Mouse (Mus musculus) mesoderm, embryonic 11.5 days (tissue): ENCODE measurements at regions not wholly inside any gene's neighbourhood (a gene's known extent, or its start where the extent isn't known, plus 50 kb on each side); places are given as distances from the start of the nearest gene placed in this dataset.
A peak's percentile ranks its signal among the peaks of the same experiment; 100 is the strongest.

Experiments
- DNase-seq: peaks from one replicate; pipeline ENCODE4 v3.0.0-alpha.2; 2012; ENCODE audit warnings: low read depth, low spot score

DNA sequence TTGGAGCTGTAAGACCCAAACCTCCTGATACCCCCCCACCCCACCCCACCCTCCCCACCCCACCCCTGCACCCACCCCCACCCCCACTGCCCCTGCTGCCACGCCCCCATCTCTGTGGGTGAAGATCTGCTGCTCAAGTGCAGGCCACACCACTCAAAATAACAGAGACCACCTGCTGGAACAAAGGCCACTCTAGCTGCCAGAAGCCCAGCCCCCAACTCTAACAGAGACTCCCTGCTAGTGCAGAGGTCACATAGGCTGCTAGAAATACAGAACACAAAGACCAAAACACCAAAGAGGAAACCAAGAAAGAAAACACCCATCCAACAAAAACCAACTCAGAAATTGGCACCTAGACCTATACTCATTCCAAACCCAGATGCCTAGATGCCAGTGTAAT is 58.9 kb downstream of the Olfr267 start:
- DNase-seq = no peak

DNA sequence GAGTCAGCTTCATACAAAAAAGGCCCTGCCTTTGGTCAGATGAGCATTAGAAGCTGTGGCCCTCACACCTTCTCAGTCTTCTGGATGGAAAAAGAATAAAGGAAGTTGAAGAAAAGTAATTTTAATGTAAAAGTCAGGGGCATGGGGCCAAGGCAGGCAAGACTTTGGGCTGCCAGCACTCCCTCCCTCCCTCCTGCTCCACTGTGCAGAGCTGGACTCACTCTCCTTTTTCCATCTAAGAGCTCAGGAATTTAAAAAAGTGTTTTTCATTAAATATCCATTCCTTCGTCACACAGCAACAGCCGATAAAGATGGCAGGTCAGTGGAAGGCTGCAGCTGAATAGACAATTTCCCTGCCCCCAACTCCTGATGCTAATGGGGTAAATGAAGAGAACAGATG is 61.1 kb downstream of the Olfr267 start:
- no peak for DNase-seq

DNA sequence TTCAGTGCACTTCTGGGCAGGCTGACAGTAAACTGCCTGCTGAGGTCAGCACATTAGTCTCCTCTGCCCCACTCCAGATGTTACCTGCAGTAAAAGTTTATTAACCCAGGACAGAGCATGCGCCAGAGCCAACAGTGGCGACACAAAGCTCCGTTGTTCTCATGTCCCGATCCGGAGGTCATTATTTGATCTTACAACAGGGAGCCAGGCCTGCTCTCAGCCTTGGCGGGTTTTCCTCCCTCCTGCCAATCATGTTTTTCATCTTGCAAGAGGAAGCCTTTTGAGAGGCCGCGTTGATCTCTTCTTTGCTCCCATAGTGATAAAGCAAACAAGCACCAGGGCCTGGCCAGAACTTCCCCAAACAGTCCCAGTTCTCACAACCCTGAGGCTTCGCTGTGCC is 64.7 kb downstream of the Olfr267 start:
- DNase-seq = peak; percentile 78

DNA sequence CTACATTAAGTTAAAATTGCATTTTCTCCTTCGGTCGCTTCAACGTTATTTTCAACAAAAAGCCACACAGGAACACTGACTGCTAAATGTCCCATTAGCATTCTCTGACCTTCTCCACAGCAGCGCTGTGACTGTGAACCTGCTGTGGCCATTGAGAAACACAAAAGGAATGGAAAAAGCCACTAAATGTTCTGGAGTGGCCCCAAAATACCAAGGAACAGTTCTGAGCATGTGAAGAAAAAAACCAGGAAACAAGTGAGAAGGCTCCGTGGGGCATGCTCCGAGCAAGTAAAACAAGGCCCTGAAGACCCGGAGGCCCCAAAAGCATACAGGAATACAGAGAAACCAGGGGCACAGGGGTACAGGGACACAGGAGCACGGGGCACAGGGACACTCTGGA is 66.8 kb downstream of the Olfr267 start:
- no peak for DNase-seq

DNA sequence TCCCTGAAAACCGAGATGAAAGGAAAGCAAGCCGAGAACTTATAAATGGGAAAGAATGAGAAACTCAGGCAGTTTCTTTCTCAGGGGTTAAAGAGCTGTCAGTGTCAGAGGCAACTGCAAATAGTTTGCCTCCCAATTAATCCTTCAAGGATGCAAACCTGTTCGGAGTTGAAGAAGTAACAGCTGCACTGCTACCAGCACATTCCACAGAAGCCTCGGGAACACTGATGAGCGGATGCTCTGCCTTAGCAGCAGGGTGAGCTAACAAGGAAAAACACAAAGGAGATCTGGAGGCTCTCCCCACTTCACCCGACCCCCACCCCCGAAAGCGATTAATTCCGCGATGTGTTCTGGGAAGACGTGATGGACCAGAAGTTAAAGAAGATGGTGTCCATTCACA is 71.1 kb downstream of the Olfr267 start:
- DNase-seq = peak; percentile 33

DNA sequence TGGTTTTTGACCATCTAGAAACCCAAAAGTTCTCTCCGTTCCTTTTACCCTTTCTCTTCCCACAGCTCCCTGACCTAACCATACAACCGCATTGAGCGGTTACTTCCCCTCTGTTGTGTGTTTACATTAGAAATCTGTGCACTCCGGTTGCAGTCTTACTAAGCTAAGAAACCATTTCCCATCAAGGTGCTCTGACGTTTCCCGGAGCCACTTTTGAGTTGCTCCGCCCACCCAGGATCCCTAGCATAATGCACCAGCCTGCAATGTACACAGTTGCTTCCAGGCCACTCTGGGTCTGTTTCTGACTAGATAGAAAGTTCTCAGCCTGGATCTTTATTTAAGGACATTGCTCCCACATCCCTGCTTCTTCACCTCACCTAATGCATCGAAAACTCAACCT is 71.7 kb downstream of the Olfr267 start:
- no peak for DNase-seq

DNA sequence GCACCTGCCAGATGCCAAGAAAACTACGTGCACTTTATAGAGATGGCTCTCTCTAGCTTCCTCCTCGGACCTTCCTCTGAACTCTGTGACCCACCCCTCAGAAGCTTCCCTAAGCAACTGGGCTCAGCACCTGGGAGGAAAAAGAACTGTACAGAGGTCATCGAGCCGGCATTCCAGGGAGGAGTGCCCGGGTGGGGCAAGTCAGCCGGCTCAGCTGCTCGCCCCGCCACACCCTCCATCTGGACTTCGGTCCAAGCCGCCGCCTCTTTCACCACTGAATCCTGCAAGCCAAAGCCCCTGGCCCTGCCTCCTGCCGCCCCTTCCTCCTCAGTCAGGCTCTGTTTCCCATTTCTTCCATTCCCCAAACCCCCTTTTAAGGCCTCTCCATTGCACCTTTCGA is 73.3 kb downstream of the Olfr267 start:
- DNase-seq = no peak

DNA sequence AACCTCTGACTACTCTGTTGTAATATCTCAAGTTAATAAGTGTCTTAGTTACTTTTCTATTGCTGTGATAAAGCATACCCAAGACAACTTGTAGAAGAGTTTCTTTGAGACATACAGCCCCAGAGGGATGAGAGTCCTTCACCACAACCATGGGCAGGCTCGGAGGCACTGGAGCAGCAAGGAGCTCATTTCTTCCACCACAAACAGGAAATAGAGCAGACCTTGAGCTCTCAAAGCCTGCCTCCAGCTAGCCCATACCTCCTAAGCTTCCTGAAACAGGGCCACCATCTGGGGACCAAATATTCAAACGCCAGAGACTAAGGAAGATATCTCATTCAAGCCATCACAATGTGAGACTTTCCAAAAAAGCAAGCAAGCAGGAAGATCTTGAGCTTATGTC is 74.6 kb downstream of the Olfr267 start:
- DNase-seq = no peak

DNA sequence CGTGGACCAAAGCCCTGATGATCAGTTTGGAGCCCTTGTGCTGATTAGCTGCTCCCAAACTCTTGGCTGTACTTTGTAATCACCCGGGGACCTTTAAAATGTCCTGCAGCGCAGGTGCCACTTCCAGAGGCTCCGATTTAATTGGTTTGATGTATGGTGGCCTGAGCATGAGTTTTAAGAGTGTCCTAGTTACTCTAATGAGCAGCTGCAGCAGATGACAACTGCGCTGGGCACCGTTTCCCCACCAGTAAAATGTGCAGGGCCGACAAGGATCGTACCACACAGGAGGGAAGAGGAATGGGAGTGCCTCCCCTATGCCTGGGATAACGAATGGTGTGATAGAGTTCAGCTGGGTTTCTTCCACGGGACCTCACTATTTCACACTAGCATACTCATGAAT is 75.3 kb downstream of the Olfr267 start:
- DNase-seq = no peak

DNA sequence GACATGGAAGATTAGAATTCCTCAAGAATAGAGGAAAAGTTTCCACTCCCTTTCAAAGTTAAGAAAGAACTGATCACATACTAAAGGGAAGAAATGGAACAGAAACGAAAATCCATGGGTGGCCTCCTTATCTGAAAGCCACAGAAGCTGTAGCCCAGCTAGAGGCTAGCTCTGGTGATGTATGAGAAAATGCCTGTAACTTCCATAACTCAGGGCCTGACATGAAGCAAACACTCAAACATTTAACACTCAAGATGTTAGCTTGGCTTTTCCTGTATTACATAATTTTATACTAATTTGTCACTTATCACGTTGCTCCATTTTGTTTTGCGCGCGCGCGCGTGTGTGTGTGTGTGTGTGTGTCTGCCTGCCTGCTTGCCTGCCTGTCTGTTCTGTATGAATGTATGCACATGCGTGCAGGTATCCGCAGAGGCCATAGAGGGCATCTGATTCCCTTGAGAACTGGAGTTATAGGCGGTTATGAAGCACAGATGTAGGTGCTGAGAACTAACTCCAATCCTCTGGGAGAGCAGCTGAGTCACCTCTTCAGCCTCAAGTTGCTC is 88.2 kb downstream of the Olfr267 start:
- DNase-seq = no peak

DNA sequence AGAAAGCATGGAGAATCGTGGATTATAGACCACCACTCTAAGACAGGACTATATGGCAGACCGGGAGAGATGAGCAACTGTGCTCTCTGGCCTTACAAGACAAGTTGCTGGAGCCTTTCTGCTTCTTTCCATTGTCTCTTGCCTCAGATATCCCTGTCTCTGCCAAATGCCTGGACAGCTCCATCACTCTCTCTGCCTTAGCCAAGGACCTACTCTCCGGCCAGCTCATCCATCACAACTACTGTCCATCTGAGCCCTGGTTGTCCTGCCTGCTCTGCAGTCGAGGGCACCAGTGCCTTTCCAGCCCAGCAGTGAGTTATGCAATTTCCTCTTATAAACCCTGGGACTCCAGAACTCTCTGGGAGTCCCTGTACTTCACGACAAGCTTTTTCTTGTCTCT is 88.7 kb downstream of the Olfr267 start:
- DNase-seq = no peak

DNA sequence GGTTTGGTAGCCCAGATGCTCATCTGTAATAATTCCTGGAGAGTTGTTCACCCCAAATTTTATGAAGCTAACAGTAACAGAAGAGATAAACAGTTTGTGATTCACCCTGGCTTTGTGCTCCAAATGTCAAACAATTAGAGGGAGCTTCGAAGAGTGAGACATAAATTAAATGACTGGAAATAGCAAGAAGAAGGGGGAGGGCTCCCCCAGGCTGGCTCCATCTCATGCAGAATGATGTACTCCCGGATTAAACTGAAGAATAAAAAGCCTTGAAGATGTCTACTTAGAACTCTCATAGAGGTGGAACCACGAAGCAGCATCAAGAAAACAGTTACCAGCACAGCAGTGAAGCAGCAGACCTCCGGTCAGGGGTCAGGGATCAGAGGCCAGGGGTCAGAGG is 90.8 kb downstream of the Olfr267 start:
- no peak for DNase-seq

DNA sequence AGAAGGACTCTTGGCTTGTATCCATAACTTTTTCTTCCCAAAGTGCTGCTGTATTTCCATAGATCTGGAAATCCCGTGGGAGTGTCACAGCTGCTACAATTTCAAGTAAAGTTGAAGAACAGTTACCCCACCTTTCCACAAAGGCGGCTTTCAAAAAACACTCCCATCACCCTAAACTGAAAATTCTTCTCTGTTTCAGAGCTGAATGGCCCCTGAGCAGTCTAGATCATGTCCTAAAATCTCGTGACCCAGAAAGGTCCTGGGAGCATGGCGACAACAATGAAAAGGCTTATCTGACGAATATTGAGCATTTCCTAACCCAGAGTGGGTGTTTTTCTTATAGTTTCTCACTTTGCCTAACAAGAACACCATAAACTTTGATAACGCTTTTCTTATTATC is 92.2 kb downstream of the Olfr267 start:
- DNase-seq = no peak

DNA sequence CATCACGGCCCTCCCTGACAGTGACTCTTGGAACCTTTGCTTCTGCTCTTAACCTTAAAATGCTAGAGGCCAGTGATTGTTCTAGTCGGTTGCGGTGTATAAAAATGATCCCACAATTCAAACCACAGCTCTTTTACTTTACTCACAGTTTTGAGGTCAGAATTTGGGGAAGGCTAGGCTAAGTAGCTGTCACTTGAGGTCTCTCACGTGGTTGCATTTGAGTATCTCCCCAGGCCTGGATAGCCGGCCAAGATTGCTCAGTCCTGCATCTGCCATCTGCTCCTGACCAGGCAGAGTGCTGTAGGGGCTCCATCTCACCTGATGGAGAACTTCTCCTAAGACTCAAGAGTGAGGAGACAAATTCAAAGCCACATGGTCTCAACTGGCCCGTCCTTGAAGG is 94.5 kb downstream of the Olfr267 start:
- no peak for DNase-seq

DNA sequence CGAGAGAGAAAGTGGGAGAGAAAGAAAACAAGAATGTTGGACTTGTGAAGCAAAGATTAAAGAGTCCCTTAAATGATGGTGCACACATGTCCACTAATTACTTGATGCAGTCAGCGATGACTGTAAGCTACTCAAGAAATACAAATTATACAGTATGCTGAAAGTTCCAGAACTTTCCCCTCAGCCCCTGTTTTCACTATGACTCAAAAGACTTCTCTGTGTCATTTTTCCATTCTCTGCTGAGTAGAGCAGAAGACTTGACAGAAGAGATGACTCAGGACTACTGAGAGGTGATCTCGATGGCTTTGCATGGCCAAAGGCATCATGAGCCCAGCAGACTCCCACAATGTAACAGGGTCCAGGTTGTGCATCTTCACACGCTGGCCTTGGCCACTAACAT is 105.6 kb downstream of the Olfr267 start:
- DNase-seq = no peak

DNA sequence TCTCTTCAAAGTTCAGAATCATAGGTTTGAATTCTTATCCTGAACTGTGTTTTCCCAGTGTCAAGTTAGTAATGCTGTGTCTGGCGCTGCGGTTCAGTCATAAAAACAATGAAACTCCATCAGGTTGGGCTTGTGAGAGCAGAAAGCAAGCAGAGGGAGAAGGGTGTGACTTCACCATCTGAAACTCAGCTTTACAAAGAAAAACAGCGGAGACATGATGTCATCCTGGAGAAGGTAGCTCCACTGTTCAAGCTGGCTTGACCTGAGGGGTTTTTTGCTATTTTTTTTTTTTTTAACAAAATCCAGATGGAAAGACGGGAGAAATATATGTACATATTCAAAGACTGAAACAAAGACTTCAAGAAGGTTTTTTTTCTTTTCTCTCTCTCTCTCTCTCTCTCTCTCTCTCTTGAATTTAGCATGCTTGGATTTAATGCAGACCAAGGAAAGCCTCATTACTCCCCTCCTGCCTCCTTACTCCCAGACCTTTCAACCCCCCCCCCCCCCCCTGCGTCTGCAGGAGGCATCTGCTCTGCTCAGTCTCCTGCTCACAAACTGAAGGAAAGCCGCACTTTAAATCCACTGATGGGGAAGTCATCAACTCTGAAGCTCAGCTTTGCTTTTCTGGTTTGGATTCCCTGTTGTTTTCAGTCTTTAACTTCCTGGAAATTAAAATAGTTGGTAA is 109.7 kb downstream of the Olfr267 start:
- peak; percentile 67 for DNase-seq

DNA sequence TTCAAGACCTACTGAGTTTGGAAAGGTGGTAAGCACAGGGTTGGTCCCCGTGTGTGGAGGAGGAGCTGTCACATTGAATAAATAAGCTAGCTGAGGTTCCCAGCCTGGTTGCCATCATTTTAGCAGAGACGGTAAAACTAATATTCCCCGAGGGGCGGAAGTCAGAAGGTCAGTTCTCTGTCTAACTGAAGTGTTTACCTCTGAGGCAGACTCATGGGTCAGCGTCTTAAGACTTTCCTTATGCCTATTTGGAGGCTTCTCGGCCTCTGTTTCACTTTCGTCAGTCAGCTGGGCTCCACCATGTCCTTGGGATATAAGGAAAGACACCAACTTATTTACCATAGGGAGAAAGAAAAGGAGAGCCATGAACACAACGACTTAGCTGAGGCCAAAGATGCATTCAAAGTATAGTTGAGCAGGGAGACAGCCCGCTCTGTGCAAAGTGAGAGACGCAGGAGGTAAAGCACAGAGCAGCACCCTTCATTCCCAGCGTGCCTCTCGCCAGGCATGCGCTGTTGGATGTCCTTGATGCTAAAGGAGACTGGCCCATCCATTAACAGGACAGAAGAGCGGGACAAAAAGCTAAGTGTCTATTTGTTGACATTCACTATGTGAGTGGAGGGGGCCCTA is 116.0 kb downstream of the Olfr267 start:
- DNase-seq = peak; percentile 85

DNA sequence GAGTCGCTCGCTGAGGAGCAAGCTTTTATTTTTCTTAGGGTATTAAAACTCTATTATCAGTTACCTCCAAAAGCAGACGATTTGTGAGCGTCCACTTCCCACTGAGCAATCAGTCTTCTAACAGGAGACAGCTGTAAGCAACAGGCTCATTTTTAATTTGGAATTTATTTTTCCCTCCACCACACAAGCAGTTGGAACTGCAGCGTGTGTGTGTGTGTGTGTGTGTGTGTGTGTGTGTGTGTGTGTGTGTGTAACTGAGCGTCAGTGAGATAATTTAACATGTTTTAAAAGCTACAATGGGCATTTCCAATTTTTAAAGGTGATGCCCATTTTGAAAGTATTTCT is 116.6 kb downstream of the Olfr267 start:
- DNase-seq = no peak

DNA sequence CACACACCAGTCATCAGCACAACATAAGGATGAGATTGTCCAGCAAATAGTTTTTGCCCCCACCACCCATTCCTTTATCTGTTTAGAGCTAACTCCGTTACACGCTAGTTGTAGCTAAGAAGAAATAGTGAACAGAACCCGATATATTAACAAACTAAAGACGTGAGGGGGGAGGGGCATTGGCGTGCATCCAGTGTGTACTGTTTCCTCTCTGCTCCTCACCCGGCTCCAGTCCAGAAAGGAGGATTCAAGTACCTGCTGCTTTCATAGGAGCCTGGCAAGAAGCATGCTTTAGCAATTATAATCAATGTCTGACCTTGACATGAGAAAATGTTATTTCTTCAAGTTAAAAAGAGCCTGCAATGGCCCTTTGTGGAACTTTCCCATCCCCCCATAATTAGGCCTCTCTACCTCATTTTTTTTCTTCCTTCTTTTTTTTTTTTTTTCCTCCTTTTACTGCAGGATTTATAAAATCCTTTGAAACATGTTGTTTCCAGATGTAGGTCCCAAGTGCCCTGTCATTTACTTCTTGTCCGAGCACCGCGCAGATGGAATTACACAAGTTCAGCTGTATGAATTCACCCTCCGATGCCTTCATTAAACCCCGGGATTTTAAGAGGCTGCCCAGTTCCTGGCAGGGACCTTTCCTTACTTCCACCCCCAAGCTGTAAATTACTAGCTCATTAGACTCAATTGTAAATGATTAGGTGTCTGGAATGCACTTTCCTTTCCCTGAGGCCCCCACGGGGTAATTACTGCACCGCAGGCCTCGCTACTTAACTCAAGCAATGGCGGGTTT is 116.6 kb upstream of the Lpar1 start:
- DNase-seq = peak; percentile 76

DNA sequence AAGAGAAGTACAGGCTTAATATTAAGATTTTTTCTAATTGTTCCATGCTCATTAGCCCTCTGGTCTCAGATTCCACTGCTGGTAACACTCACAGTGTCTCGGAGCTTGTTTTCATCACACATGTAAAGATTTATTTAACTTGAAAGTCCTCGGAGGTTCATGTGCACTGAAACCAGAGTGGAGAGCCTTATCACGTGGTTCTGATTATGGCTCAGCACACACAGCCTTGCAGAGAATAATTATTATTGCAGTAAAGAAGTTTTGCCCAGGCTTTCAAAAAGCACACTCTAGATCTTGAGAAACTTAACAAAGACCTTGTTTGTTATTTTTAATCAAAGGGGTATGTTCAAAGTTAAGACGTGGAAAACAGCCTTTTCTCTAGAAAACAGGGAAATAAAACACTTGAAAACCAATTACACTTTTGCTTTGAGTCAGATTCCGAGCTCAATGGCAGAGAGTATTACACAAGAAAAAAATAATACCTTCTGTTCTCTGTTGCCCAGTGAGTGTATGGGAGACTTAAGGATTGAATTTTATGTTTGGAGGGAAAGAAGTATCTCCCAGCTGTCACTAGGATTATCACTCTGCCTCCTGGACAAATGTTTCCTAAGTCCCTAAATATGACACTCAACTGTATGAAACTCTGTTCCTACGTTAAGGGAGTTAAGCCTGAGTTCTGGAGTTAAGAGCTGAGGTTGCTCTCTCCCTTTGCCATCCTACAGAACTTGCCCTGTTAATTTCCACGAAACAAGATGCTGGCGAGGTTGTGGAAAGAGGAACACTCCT is 114.9 kb upstream of the Lpar1 start:
- DNase-seq = no peak

DNA sequence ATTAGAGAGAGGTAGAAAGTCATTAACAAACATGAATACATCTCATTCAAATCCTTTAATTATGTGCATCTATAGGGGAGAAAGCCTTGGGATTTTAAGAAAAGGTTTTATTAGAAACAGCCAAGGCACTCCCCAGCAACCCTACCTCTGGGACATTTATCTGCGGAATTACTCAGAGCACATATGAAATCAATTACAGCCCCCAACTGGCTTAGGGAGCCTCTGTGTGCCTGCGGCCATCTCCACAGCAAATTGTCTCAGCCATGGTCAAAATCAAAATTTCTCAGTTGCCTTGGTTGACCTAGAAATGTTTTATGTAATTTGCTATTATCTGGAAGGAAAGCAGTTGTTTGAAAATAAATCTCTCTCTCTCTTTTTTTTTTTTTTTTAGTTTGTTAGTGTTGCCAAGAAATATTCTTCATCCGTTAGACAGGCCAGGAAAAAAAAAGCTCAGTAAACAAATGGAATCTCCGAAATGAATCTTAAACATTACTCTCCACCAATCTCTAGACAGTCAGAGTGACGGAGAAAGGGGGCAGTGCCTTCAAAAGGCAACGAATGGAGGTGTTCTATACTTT is 110.0 kb upstream of the Lpar1 start:
- DNase-seq = peak; percentile 52
